Mouse (Mus musculus): Measurements from ENCODE around the gene Acot3. TPM values are rescaled to one million over a fixed set of nuclear protein-coding genes. Genes with fewer than 3 reads are reported as not detected.
"Not testable (repeated sequence)": the region's sequence is repeated elsewhere in the genome, so short reads cannot be mapped to it uniquely, and the experiment has no call there.

The Acot3 gene
- polyA plus RNA-seq, 2 experiments: 2.0 to 3.7 TPM

GRCm38 (mm10) chr12:84032854-84033253 lies 19.1 kb upstream of the Acot3 start:
- H3K4me3 ChIP-seq (ENCODE audit: insufficient read depth in 1 of 2, low read depth in 2 of 2, low read length in 2 of 2): no peak overlapping the region
- H3K27ac ChIP-seq: no peak overlapping the region
- ATAC-seq (ENCODE audit: insufficient read depth) (peak; percentile 26; the same call in 1 of the 2 replicates), DNase-seq (ENCODE audit: low read depth in 3 of 3, low spot score in 3 of 3) (no peak)
- H3K4me1 ChIP-seq (replicated peaks; ENCODE audit: control insufficient read depth in 2 of 2, insufficient read depth in 2 of 2, low read length in 1 of 2): peaks cover 0 to 3% of the 10 kb centered on the region in 2 experiments; a peak in 2 of 4 replicates
- no peak overlapping the region for H3K9ac ChIP-seq (replicated peaks)
- H3K36me3 ChIP-seq (replicated peaks; ENCODE audit: control insufficient read depth, insufficient read depth, low read depth): no peaks in the 10 kb centered on the region
- TF ChIP-seq CTCF (IDR thresholded peaks at IDR 0.05; ENCODE audit: low read depth) (no peak), EP300 (IDR thresholded peaks at IDR 0.05; ENCODE audit: low read depth) (no peak)
- no peaks in the 10 kb centered on the region for H3K9me3 ChIP-seq (ENCODE audit: control insufficient read depth, low read length)
- peaks cover 2% of the 10 kb centered on the region for H3K27me3 ChIP-seq (ENCODE audit: control insufficient read depth, insufficient read depth, low read length)
- 51% methylated on average over 4 of the region's 4 CpGs for WGBS (ENCODE audit: insufficient replicate concordance)
- H3K4me2 ChIP-seq (ENCODE audit: low read depth): no peak overlapping the region

GRCm38 (mm10) chr12:84033302-84033701 lies 18.6 kb upstream of the Acot3 start:
- not testable (repeated sequence) for H3K9ac ChIP-seq (replicated peaks); H3K4me3 ChIP-seq (ENCODE audit: insufficient read depth in 1 of 2, low read depth in 2 of 2, low read length in 2 of 2); H3K4me1 ChIP-seq (replicated peaks; ENCODE audit: control insufficient read depth in 2 of 2, insufficient read depth in 2 of 2, low read length in 1 of 2); ATAC-seq (ENCODE audit: insufficient read depth); H3K27me3 ChIP-seq (ENCODE audit: control insufficient read depth, insufficient read depth, low read length); H3K36me3 ChIP-seq (replicated peaks; ENCODE audit: control insufficient read depth, insufficient read depth, low read depth); H3K4me2 ChIP-seq (ENCODE audit: low read depth); H3K27ac ChIP-seq; H3K9me3 ChIP-seq (ENCODE audit: control insufficient read depth, low read length); DNase-seq (ENCODE audit: low read depth in 3 of 3, low spot score in 3 of 3)
- WGBS (ENCODE audit: insufficient replicate concordance): 34% methylated on average over 2 of the region's 2 CpGs

GRCm38 (mm10) chr12:84034108-84034507 lies 17.8 kb upstream of the Acot3 start:
- no peak overlapping the region for H3K9ac ChIP-seq (replicated peaks)
- DNase-seq (ENCODE audit: low read depth in 3 of 3, low spot score in 3 of 3) (no peak), ATAC-seq (ENCODE audit: insufficient read depth) (no peak)
- H3K4me1 ChIP-seq (replicated peaks; ENCODE audit: control insufficient read depth in 2 of 2, insufficient read depth in 2 of 2, low read length in 1 of 2): peaks cover 0 to 3% of the 10 kb centered on the region in 2 experiments; a peak in 2 of 4 replicates
- H3K9me3 ChIP-seq (ENCODE audit: control insufficient read depth, low read length): no peaks in the 10 kb centered on the region
- H3K4me2 ChIP-seq (ENCODE audit: low read depth): no peak overlapping the region
- H3K27ac ChIP-seq: no peak overlapping the region
- no peaks in the 10 kb centered on the region for H3K36me3 ChIP-seq (replicated peaks; ENCODE audit: control insufficient read depth, insufficient read depth, low read depth)
- H3K4me3 ChIP-seq (ENCODE audit: insufficient read depth in 1 of 2, low read depth in 2 of 2, low read length in 2 of 2): no peak overlapping the region
- WGBS (ENCODE audit: insufficient replicate concordance): 12% methylated on average over 4 of the region's 4 CpGs
- peaks cover 7% of the 10 kb centered on the region for H3K27me3 ChIP-seq (ENCODE audit: control insufficient read depth, insufficient read depth, low read length)
- TF ChIP-seq CTCF (IDR thresholded peaks at IDR 0.05; ENCODE audit: low read depth) (no peak), EP300 (IDR thresholded peaks at IDR 0.05; ENCODE audit: low read depth) (no peak)

GRCm38 (mm10) chr12:84038241-84038640 lies 13.7 kb upstream of the Acot3 start, which contains the start of gene Acot4:
Gene Acot4, plus strand, starts transcription at chr12:84038379.
- H3K4me1 ChIP-seq (replicated peaks; ENCODE audit: control insufficient read depth in 2 of 2, insufficient read depth in 2 of 2, low read length in 1 of 2); H3K36me3 ChIP-seq (replicated peaks; ENCODE audit: control insufficient read depth, insufficient read depth, low read depth); H3K9ac ChIP-seq (replicated peaks); H3K27me3 ChIP-seq (ENCODE audit: control insufficient read depth, insufficient read depth, low read length); H3K9me3 ChIP-seq (ENCODE audit: control insufficient read depth, low read length); H3K27ac ChIP-seq; DNase-seq (ENCODE audit: low read depth in 3 of 3, low spot score in 3 of 3): not testable (repeated sequence)
- ATAC-seq (ENCODE audit: insufficient read depth): peak; percentile 40; the same call in 1 of the 2 replicates
- 12% methylated on average over 26 of the region's 32 CpGs for WGBS (ENCODE audit: insufficient replicate concordance)
- H3K4me2 ChIP-seq (ENCODE audit: low read depth): peak within 1 kb of the TSS; percentile 47
- peak within 1 kb of the TSS; percentile 40 to 58 for H3K4me3 ChIP-seq (ENCODE audit: insufficient read depth in 1 of 2, low read depth in 2 of 2, low read length in 2 of 2)

GRCm38 (mm10) chr12:84038691-84039111 lies 13.2 kb upstream of the Acot3 start, which contains the start of gene Gm49366:
Gene Gm49366, plus strand, starts transcription at chr12:84038935.
- not testable (repeated sequence) for H3K27ac ChIP-seq; DNase-seq (ENCODE audit: low read depth in 3 of 3, low spot score in 3 of 3); H3K9me3 ChIP-seq (ENCODE audit: control insufficient read depth, low read length); H3K9ac ChIP-seq (replicated peaks); H3K4me1 ChIP-seq (replicated peaks; ENCODE audit: control insufficient read depth in 2 of 2, insufficient read depth in 2 of 2, low read length in 1 of 2); H3K36me3 ChIP-seq (replicated peaks; ENCODE audit: control insufficient read depth, insufficient read depth, low read depth); H3K27me3 ChIP-seq (ENCODE audit: control insufficient read depth, insufficient read depth, low read length)
- WGBS (ENCODE audit: insufficient replicate concordance): 4% methylated on average over 38 of the region's 39 CpGs
- H3K4me3 ChIP-seq (ENCODE audit: insufficient read depth in 1 of 2, low read depth in 2 of 2, low read length in 2 of 2): peak within 1 kb of the TSS; percentile 40 to 58
- peak; percentile 63; the same call in 1 of the 2 replicates for ATAC-seq (ENCODE audit: insufficient read depth)
- peak within 1 kb of the TSS; percentile 47 for H3K4me2 ChIP-seq (ENCODE audit: low read depth)
